Mouse (Mus musculus): ENCODE results near the gene Prl2c3. TPM values are rescaled to one million over a fixed set of nuclear protein-coding genes. Genes with fewer than 3 reads are reported as not detected.

The Prl2c3 gene
- polyA plus RNA-seq (2017; shearing (Covaris generic)): not detected

DNA sequence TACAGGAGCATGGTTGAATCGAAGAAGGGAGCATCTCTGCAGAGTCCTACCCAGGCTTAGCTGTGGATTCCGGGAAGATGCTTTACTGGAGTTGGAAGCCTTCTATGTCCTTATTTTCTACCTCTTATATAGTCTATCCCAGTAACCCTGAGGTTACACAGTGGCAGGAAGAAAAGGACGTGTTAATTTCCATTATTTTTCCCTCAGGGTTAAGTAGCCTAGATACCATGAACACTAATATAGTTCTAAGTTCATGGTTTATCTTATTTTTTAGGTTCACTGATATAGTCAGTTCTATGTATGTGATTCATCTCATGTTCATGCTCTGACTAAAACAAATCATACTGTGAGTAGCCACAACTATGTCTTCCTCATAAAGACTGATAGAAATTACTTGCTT lies at the start of gene Prl2c3:
Prl2c3 (minus strand) TSS at position 101 of the 400 bp plus-strand sequence.

Other genes with a start within 250 kb of the Prl2c3 start
- gene Ero1lb, start 234.2 kb downstream of the Prl2c3 start, polyA plus RNA-seq (2017; shearing (Covaris generic)): 12.2 TPM
- gene Prl2c2, start 205.3 kb upstream of the Prl2c3 start, polyA plus RNA-seq (2017; shearing (Covaris generic)): 0.43 TPM